Mouse (Mus musculus): Measurements from ENCODE around the gene Syt3. TPM values are rescaled to one million over a fixed set of nuclear protein-coding genes. Genes with fewer than 3 reads are reported as not detected.

Syt3 gene
- polyA plus RNA-seq, 1 experiment from 2014 or later, result 0.57 TPM

- Histone ChIP-seq H3K27me3 (ENCODE audit: control insufficient read depth, insufficient read depth, low read length) (peaks cover 94% of the 10 kb centered on the region), H3K4me3 (ENCODE audit: control insufficient read depth in 1 of 2, insufficient read depth in 1 of 2, low read depth in 1 of 2, low read length in 2 of 2) (peak overlapping the region in 1 of 2 experiments; percentile 9; a peak in 1 of 4 replicates), H3K27ac (replicated peaks in 1 of 2; ENCODE audit: control insufficient read depth in 1 of 2, insufficient read depth in 1 of 2, low read depth in 2 of 2, low read length in 2 of 2) (no peak overlapping the region), H3K4me1 (ENCODE audit: control insufficient read depth in 2 of 2, insufficient read depth in 2 of 2, low read length in 2 of 2) (peaks cover 18 to 39% of the 10 kb centered on the region in 2 experiments; a peak in 3 of 4 replicates), H3K36me3 (ENCODE audit: control insufficient read depth, insufficient read depth, low read length) (no peaks in the 10 kb centered on the region), H3K9me3 (ENCODE audit: control insufficient read depth, low read length) (no peaks in the 10 kb centered on the region), H3K4me2 (ENCODE audit: low read length) (peak overlapping the region; percentile 27), H3K9ac (ENCODE audit: low read length) (no peak overlapping the region)
- ATAC-seq (ENCODE audit: insufficient number of reproducible peaks, insufficient read depth, low FRiP score, low read depth), result no peak
- WGBS, result 3% methylated on average over 60 of the region's 71 CpGs
Measured at GRCm38 (mm10) chr7:44352750-44353600, 30.9 kb upstream of the Syt3 start.

GRCm38 (mm10) chr7:44353601-44354340, 30.1 kb upstream of the Syt3 start:
- no peak overlapping the region for H3K9ac ChIP-seq (ENCODE audit: low read length)
- peaks cover 22 to 43% of the 10 kb centered on the region in 2 experiments for H3K4me1 ChIP-seq (ENCODE audit: control insufficient read depth in 2 of 2, insufficient read depth in 2 of 2, low read length in 2 of 2)
- ATAC-seq (ENCODE audit: insufficient number of reproducible peaks, insufficient read depth, low FRiP score, low read depth), result no peak
- peaks cover 90% of the 10 kb centered on the region for H3K27me3 ChIP-seq (ENCODE audit: control insufficient read depth, insufficient read depth, low read length)
- no peaks in the 10 kb centered on the region for H3K9me3 ChIP-seq (ENCODE audit: control insufficient read depth, low read length)
- peak overlapping the region; percentile 27 for H3K4me2 ChIP-seq (ENCODE audit: low read length)
- no peak overlapping the region for H3K27ac ChIP-seq (replicated peaks in 1 of 2; ENCODE audit: control insufficient read depth in 1 of 2, insufficient read depth in 1 of 2, low read depth in 2 of 2, low read length in 2 of 2)
- WGBS, result 3% methylated on average over 35 of the region's 35 CpGs
- H3K36me3 ChIP-seq (ENCODE audit: control insufficient read depth, insufficient read depth, low read length), result no peaks in the 10 kb centered on the region
- peak overlapping the region in 1 of 2 experiments; percentile 9; a peak in 1 of 4 replicates for H3K4me3 ChIP-seq (ENCODE audit: control insufficient read depth in 1 of 2, insufficient read depth in 1 of 2, low read depth in 1 of 2, low read length in 2 of 2)

- ATAC-seq (ENCODE audit: insufficient number of reproducible peaks, insufficient read depth, low FRiP score, low read depth), result no peak
Measured at GRCm38 (mm10) chr7:44355411-44355810, 28.5 kb upstream of the Syt3 start.

GRCm38 (mm10) chr7:44356590-44357481, 27.1 kb upstream of the Syt3 start:
- H3K36me3 ChIP-seq (ENCODE audit: control insufficient read depth, insufficient read depth, low read length), result no peaks in the 10 kb centered on the region
- peak overlapping the region; percentile 47 for H3K9ac ChIP-seq (ENCODE audit: low read length)
- H3K27me3 ChIP-seq (ENCODE audit: control insufficient read depth, insufficient read depth, low read length), result peaks cover 83% of the 10 kb centered on the region
- 4% methylated on average over 35 of the region's 35 CpGs for WGBS
- no peak for ATAC-seq (ENCODE audit: insufficient number of reproducible peaks, insufficient read depth, low FRiP score, low read depth)
- H3K4me3 ChIP-seq (ENCODE audit: control insufficient read depth in 1 of 2, insufficient read depth in 1 of 2, low read depth in 1 of 2, low read length in 2 of 2), result peak overlapping the region; percentile 16 to 22; a peak in 2 of 4 replicates
- peak overlapping the region; percentile 34 for H3K4me2 ChIP-seq (ENCODE audit: low read length)
- no peak overlapping the region for H3K27ac ChIP-seq (replicated peaks in 1 of 2; ENCODE audit: control insufficient read depth in 1 of 2, insufficient read depth in 1 of 2, low read depth in 2 of 2, low read length in 2 of 2)
- peaks cover 31 to 46% of the 10 kb centered on the region in 2 experiments for H3K4me1 ChIP-seq (ENCODE audit: control insufficient read depth in 2 of 2, insufficient read depth in 2 of 2, low read length in 2 of 2)
- no peaks in the 10 kb centered on the region for H3K9me3 ChIP-seq (ENCODE audit: control insufficient read depth, low read length)

More at GRCm38 (mm10) chr7:44355411-44355810, 28.5 kb upstream of the Syt3 start:
- WGBS, result 62% methylated on average over 6 of the region's 6 CpGs
- Histone ChIP-seq H3K9ac (ENCODE audit: low read length) (no peak overlapping the region), H3K9me3 (ENCODE audit: control insufficient read depth, low read length) (no peaks in the 10 kb centered on the region), H3K4me1 (ENCODE audit: control insufficient read depth in 2 of 2, insufficient read depth in 2 of 2, low read length in 2 of 2) (peaks cover 29 to 52% of the 10 kb centered on the region in 2 experiments), H3K36me3 (ENCODE audit: control insufficient read depth, insufficient read depth, low read length) (no peaks in the 10 kb centered on the region), H3K4me3 (ENCODE audit: control insufficient read depth in 1 of 2, insufficient read depth in 1 of 2, low read depth in 1 of 2, low read length in 2 of 2) (no peak overlapping the region), H3K27me3 (ENCODE audit: control insufficient read depth, insufficient read depth, low read length) (peaks cover 86% of the 10 kb centered on the region), H3K4me2 (ENCODE audit: low read length) (no peak overlapping the region), H3K27ac (replicated peaks in 1 of 2; ENCODE audit: control insufficient read depth in 1 of 2, insufficient read depth in 1 of 2, low read depth in 2 of 2, low read length in 2 of 2) (no peak overlapping the region)

- no peak for ATAC-seq (ENCODE audit: insufficient number of reproducible peaks, insufficient read depth, low FRiP score, low read depth)
- peak overlapping the region; percentile 3 to 16; a peak in 1 of 4 replicates for H3K4me3 ChIP-seq (ENCODE audit: control insufficient read depth in 1 of 2, insufficient read depth in 1 of 2, low read depth in 1 of 2, low read length in 2 of 2)
- peaks cover 31 to 42% of the 10 kb centered on the region in 2 experiments for H3K4me1 ChIP-seq (ENCODE audit: control insufficient read depth in 2 of 2, insufficient read depth in 2 of 2, low read length in 2 of 2)
- H3K9me3 ChIP-seq (ENCODE audit: control insufficient read depth, low read length), result no peaks in the 10 kb centered on the region
- H3K27ac ChIP-seq (replicated peaks in 1 of 2; ENCODE audit: control insufficient read depth in 1 of 2, insufficient read depth in 1 of 2, low read depth in 2 of 2, low read length in 2 of 2), result no peak overlapping the region
- peak overlapping the region; percentile 34 for H3K4me2 ChIP-seq (ENCODE audit: low read length)
- no peak overlapping the region for H3K9ac ChIP-seq (ENCODE audit: low read length)
- peaks cover 82% of the 10 kb centered on the region for H3K27me3 ChIP-seq (ENCODE audit: control insufficient read depth, insufficient read depth, low read length)
- no peaks in the 10 kb centered on the region for H3K36me3 ChIP-seq (ENCODE audit: control insufficient read depth, insufficient read depth, low read length)
- 22% methylated on average over 10 of the region's 10 CpGs for WGBS
Measured at GRCm38 (mm10) chr7:44357531-44357930, 26.4 kb upstream of the Syt3 start.

GRCm38 (mm10) chr7:44358012-44358411, 25.9 kb upstream of the Syt3 start:
- Histone ChIP-seq H3K36me3 (ENCODE audit: control insufficient read depth, insufficient read depth, low read length) (no peaks in the 10 kb centered on the region), H3K27ac (replicated peaks in 1 of 2; ENCODE audit: control insufficient read depth in 1 of 2, insufficient read depth in 1 of 2, low read depth in 2 of 2, low read length in 2 of 2) (no peak overlapping the region), H3K27me3 (ENCODE audit: control insufficient read depth, insufficient read depth, low read length) (peaks cover 81% of the 10 kb centered on the region), H3K4me2 (ENCODE audit: low read length) (no peak overlapping the region), H3K9ac (ENCODE audit: low read length) (no peak overlapping the region), H3K4me1 (ENCODE audit: control insufficient read depth in 2 of 2, insufficient read depth in 2 of 2, low read length in 2 of 2) (peaks cover 31 to 37% of the 10 kb centered on the region in 2 experiments), H3K4me3 (ENCODE audit: control insufficient read depth in 1 of 2, insufficient read depth in 1 of 2, low read depth in 1 of 2, low read length in 2 of 2) (no peak overlapping the region), H3K9me3 (ENCODE audit: control insufficient read depth, low read length) (no peaks in the 10 kb centered on the region)
- ATAC-seq (ENCODE audit: insufficient number of reproducible peaks, insufficient read depth, low FRiP score, low read depth), result no peak
- 20% methylated on average over 5 of the region's 5 CpGs for WGBS
